Mouse (Mus musculus): Measurements from ENCODE around the gene Serpina1d.
"Not testable (repeated sequence)": the region's sequence is repeated elsewhere in the genome, so short reads cannot be mapped to it uniquely, and the experiment has no call there.

DNA sequence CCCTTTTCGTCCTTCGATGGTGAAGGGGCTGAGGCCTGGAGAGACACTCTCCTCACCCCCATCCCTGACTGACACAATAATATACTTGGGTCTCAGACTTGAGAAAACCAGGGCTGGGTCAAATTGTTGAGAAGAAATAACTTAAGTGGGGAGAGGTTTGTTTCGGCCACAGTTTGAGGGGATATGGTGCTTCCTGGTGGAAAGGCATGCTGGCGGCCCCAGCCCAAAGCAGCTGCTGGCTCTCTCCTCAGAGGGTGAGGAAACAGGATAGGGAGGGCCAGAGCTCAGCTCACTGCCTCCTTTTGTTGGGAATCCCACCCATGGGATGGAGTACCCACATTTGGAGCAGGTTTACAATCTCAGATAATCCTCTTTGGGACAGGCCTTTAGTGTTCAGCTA lies 37.8 kb downstream of the Serpina1d start:
- TF ChIP-seq CTCF (IDR thresholded peaks at IDR 0.05); POLR2A (IDR thresholded peaks at IDR 0.05; ENCODE audit: insufficient read depth, low read depth, low read length): not testable (repeated sequence)
